Mouse (Mus musculus): ENCODE data around the gene Ptprb. TPM values are rescaled to one million over a fixed set of nuclear protein-coding genes. Genes with fewer than 3 reads are reported as not detected.

Gene Ptprb
- total and polyA plus RNA-seq, 3 experiments: not detected

DNA sequence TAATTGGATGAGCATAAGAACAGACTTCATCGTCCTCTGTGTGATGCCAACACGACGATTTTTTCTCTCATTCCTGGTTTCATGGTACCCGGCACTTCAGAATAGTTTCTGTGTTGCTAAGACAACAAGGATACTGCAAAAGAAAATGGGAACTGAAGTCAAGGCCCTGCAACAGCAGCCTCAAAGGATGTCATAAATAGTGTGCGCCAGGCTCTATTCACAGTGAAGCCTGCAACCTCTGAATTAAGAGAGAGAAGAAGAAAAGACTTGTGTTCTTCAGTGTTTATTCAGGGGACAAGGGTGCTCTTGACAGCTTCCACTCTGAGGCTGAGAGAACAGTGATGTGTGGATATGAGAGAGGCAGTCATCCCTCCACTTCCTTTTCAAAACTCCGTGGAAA, 140.8 kb downstream of the Ptprb start:
- no peaks in the 10 kb centered on the region for H3K79me2 ChIP-seq (ENCODE audit: control insufficient read depth, insufficient read depth, low read length, poor library complexity)
- no peaks in the 10 kb centered on the region for H3K27me3 ChIP-seq (ENCODE audit: control insufficient read depth in 1 of 2, insufficient read depth in 2 of 2, low read length in 2 of 2)
- no peak overlapping the region for H3K4me3 ChIP-seq (ENCODE audit: control insufficient read depth in 1 of 2, insufficient read depth in 1 of 2, low read depth in 2 of 2, low read length in 2 of 2)
- no peak overlapping the region for H3K9ac ChIP-seq (ENCODE audit: control insufficient read depth, low read depth, low read length, poor library complexity, severe bottlenecking)
- no peaks in the 10 kb centered on the region for H3K4me1 ChIP-seq (ENCODE audit: control insufficient read depth in 1 of 2, insufficient read depth in 2 of 2, low read length in 2 of 2)
- no peaks in the 10 kb centered on the region for H3K36me3 ChIP-seq (ENCODE audit: control insufficient read depth in 1 of 2, insufficient read depth in 2 of 2, low read length in 2 of 2)
- no peak overlapping the region for H3K27ac ChIP-seq (ENCODE audit: control insufficient read depth, low read depth, low read length)
- no peak for DNase-seq (ENCODE audit: low read depth, low spot score)
- TF ChIP-seq CHD1 (IDR thresholded peaks at IDR 0.05; ENCODE audit: low read depth, low read length) (no peak), RAD21 (IDR thresholded peaks at IDR 0.05; ENCODE audit: low read depth, low read length) (no peak), NELFE (IDR thresholded peaks at IDR 0.05; ENCODE audit: low read depth, low read length) (no peak), TCF12 (IDR thresholded peaks at IDR 0.05; ENCODE audit: low read depth, low read length) (no peak), CTCF (IDR thresholded peaks at IDR 0.05 in 2 of 3, conservative IDR thresholded peaks at IDR 0.05 in 1 of 3; ENCODE audit: control insufficient read depth in 1 of 3, insufficient read depth in 1 of 3, low read depth in 2 of 3, low read length in 3 of 3, poor library complexity in 1 of 3, severe bottlenecking in 1 of 3) (no peak), CHD2 (IDR thresholded peaks at IDR 0.05; ENCODE audit: low read length) (no peak), GABPA (IDR thresholded peaks at IDR 0.05; ENCODE audit: low read depth, low read length) (no peak), GATA1 (IDR thresholded peaks at IDR 0.05; ENCODE audit: low read depth, low read length) (no peak), MXI1 (IDR thresholded peaks at IDR 0.05; ENCODE audit: low read depth, low read length) (no peak), KAT2A (conservative IDR thresholded peaks at IDR 0.05; ENCODE audit: low read depth, low read length) (no peak), JUND (IDR thresholded peaks at IDR 0.05; ENCODE audit: low read depth, low read length) (no peak), POLR2AphosphoS2 (IDR thresholded peaks at IDR 0.05; ENCODE audit: low read length) (no peak), TBP (IDR thresholded peaks at IDR 0.05; ENCODE audit: low read depth, low read length) (no peak), USF2 (IDR thresholded peaks at IDR 0.05; ENCODE audit: borderline replicate concordance in 1 of 2, insufficient read depth in 1 of 2, low read depth in 1 of 2, low read length in 2 of 2) (no peak), ETS1 (IDR thresholded peaks at IDR 0.05; ENCODE audit: low read depth, low read length) (no peak), MAZ (IDR thresholded peaks at IDR 0.05; ENCODE audit: low read depth, low read length) (no peak), HCFC1 (IDR thresholded peaks at IDR 0.05; ENCODE audit: low read depth, low read length) (no peak), ELF1 (IDR thresholded peaks at IDR 0.05; ENCODE audit: low read depth, low read length) (no peak), BHLHE40 (IDR thresholded peaks at IDR 0.05; ENCODE audit: borderline replicate concordance, low read depth, low read length) (no peak)
- no peaks in the 10 kb centered on the region for H3K9me3 ChIP-seq (replicated peaks; ENCODE audit: insufficient read depth, low read length)

DNA sequence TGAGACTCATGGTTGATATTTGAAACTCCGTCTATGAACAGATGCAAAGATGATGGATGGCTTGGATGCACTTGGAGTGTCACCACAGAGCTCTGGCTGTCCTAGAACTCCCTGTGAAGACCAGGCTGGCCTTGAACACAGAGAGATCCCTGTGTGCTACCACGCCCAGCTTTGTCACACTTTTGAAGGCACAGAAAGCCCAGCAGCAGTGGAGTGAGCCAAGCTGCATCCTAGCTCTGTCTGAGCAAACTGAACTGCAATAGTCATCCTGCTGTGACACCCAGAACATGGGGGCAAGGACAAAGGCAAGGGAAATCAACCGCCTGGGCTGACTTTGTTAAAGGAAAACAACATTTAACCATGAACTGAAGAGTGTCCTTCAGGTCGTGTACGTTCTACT, 141.4 kb downstream of the Ptprb start:
- no peaks in the 10 kb centered on the region for H3K27me3 ChIP-seq (ENCODE audit: control insufficient read depth in 1 of 2, insufficient read depth in 2 of 2, low read length in 2 of 2)
- no peaks in the 10 kb centered on the region for H3K36me3 ChIP-seq (ENCODE audit: control insufficient read depth in 1 of 2, insufficient read depth in 2 of 2, low read length in 2 of 2)
- H3K4me1 ChIP-seq (ENCODE audit: control insufficient read depth in 1 of 2, insufficient read depth in 2 of 2, low read length in 2 of 2): no peaks in the 10 kb centered on the region
- no peaks in the 10 kb centered on the region for H3K79me2 ChIP-seq (ENCODE audit: control insufficient read depth, insufficient read depth, low read length, poor library complexity)
- DNase-seq (ENCODE audit: low read depth, low spot score): no peak
- no peak overlapping the region for H3K4me3 ChIP-seq (ENCODE audit: control insufficient read depth in 1 of 2, insufficient read depth in 1 of 2, low read depth in 2 of 2, low read length in 2 of 2)
- no peak overlapping the region for H3K9ac ChIP-seq (ENCODE audit: control insufficient read depth, low read depth, low read length, poor library complexity, severe bottlenecking)
- TF ChIP-seq SMC3 (IDR thresholded peaks at IDR 0.05; ENCODE audit: low read depth, low read length) (no peak), CHD1 (IDR thresholded peaks at IDR 0.05; ENCODE audit: low read depth, low read length) (no peak), EP300 (IDR thresholded peaks at IDR 0.05; ENCODE audit: low read depth in 1 of 2, low read length in 2 of 2) (no peak), MAZ (IDR thresholded peaks at IDR 0.05; ENCODE audit: low read depth, low read length) (no peak), TBP (IDR thresholded peaks at IDR 0.05; ENCODE audit: low read depth, low read length) (no peak), NRF1 (IDR thresholded peaks at IDR 0.05; ENCODE audit: insufficient read depth, low read depth, low read length, poor library complexity, severe bottlenecking) (no peak), RAD21 (IDR thresholded peaks at IDR 0.05; ENCODE audit: low read depth, low read length) (no peak), RCOR1 (IDR thresholded peaks at IDR 0.05; ENCODE audit: low read depth, low read length) (no peak), MYB (IDR thresholded peaks at IDR 0.05; ENCODE audit: low read depth, low read length) (no peak)
- no peaks in the 10 kb centered on the region for H3K9me3 ChIP-seq (replicated peaks; ENCODE audit: insufficient read depth, low read length)
- H3K27ac ChIP-seq (ENCODE audit: control insufficient read depth, low read depth, low read length): no peak overlapping the region
